In the genomic region with DNA sequence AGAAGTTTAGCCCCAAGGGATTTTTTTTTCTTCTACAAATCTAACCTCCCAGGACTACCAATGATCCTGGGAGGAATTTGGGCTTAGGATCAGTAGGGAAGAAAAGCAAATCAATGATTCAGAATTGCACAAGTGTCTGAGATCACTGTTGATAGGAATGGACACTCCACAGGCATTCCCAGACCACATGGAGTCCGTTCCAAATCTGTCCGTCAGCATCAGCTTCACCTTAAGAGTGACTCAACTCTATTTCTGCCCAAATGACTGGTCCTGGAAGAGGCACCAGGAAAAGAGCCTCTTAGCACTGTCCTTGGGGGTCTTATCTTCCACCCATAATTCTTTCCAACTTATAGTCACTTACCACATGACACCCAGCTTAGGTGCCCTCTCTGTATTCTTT, we compare ENCODE assay signal across 21 mouse cellular contexts.
A peak's percentile ranks its signal among the peaks of the same experiment; 100 is the strongest.
DNase-seq lines count a peak whose midpoint lies in the region; ATAC-seq and TF ChIP-seq lines count a peak whose summit lies in the region.
"Had no signal": no experiment of that assay in that cellular context is flagged by ENCODE, and none has a peak within 500 bp of the region (broad histone marks: within the 10 kb centered on the region; RNA-seq: fewer than 3 reads in every experiment).

No protein-coding gene starts in this region.

- TF ChIP-seq POLR2A in myocyte (IDR thresholded peaks at IDR 0.05; ENCODE audit: insufficient read length, low read depth), result no peak

- peak; percentile 18 for DNase-seq in gastrocnemius, adult 18-20 months (ENCODE audit: low spot score)
- no peak for DNase-seq in gastrocnemius, postnatal 14 days
- peak; percentile 10 for DNase-seq in limb, embryonic 11.5 days (ENCODE audit: low spot score)
- no peak for DNase-seq in limb, embryonic 10.5 days (ENCODE audit: low spot score)
- DNase-seq in adrenal gland, postnatal 10 days, result peak; percentile 18
- no peak for DNase-seq in urinary bladder, postnatal 14 days (ENCODE audit: low spot score)
- no peak for DNase-seq in B cell, adult 2 months
- DNase-seq: cerebellum, adult 9-11 months; kidney, adult 11 months; midbrain, embryonic 14.5 days; retina, postnatal 1 day; thymus, postnatal 4 days had no signal

- H3K4me2 ChIP-seq in limb, embryonic 11.5 days (ENCODE audit: low read depth, severe bottlenecking), result no peak overlapping the region
- peak overlapping the region; percentile 55 for H3K4me2 ChIP-seq in myocyte (ENCODE audit: low read depth)
- H3K4me2 ChIP-seq: embryonic facial prominence, embryonic 13.5 days; limb, embryonic 13.5 days; liver, embryonic 15.5 days had no signal

- no peak overlapping the region for H3K9ac ChIP-seq in limb, embryonic 11.5 days (ENCODE audit: low read length)
- H3K9ac ChIP-seq: embryonic facial prominence, embryonic 13.5 days; limb, embryonic 13.5 days; liver, embryonic 15.5 days had no signal

- intact Hi-C loops in gastrocnemius, postnatal 14 days (cut with DNase I; ENCODE audit: low total_unique reads), result no loop called here

- no peaks in the 10 kb centered on the region for H3K36me3 ChIP-seq in limb, embryonic 11.5 days (ENCODE audit: control insufficient read depth, insufficient read depth, low read length)
- H3K36me3 ChIP-seq in limb, embryonic 10.5 days, result no peaks in the 10 kb centered on the region
- H3K36me3 ChIP-seq in myocyte (ENCODE audit: control insufficient read depth, insufficient read depth), result no peaks in the 10 kb centered on the region
- H3K36me3 ChIP-seq: embryonic facial prominence, embryonic 13.5 days; forebrain, embryonic 10.5 days; limb, embryonic 13.5 days; liver, embryonic 15.5 days had no signal

- H3K4me3 ChIP-seq in limb, embryonic 11.5 days (ENCODE audit: low read depth, low read length), result no peak overlapping the region
- H3K4me3 ChIP-seq in limb, embryonic 10.5 days, result no peak overlapping the region
- no peak overlapping the region for H3K4me3 ChIP-seq in myocyte
- H3K4me3 ChIP-seq: embryonic facial prominence, embryonic 13.5 days; forebrain, embryonic 10.5 days; layer of hippocampus, adult 2 months; left cerebral cortex, adult 2 months; limb, embryonic 13.5 days; liver, embryonic 15.5 days had no signal

- H3K4me1 ChIP-seq in limb, embryonic 11.5 days (ENCODE audit: control insufficient read depth, insufficient read depth, low read length), result no peaks in the 10 kb centered on the region
- no peaks in the 10 kb centered on the region for H3K4me1 ChIP-seq in limb, embryonic 10.5 days
- H3K4me1 ChIP-seq: embryonic facial prominence, embryonic 13.5 days; forebrain, embryonic 10.5 days; limb, embryonic 13.5 days; liver, embryonic 15.5 days had no signal

- no peak overlapping the region for H3ac ChIP-seq in myocyte (ENCODE audit: control insufficient read depth, insufficient read length)

- no peaks in the 10 kb centered on the region for H3K9me3 ChIP-seq in limb, embryonic 11.5 days (ENCODE audit: control insufficient read depth, low read length)
- H3K9me3 ChIP-seq in limb, embryonic 10.5 days (replicated peaks), result no peaks in the 10 kb centered on the region
- H3K9me3 ChIP-seq: embryonic facial prominence, embryonic 13.5 days; forebrain, embryonic 10.5 days; limb, embryonic 13.5 days; liver, embryonic 15.5 days had no signal

- H3K79me2 ChIP-seq in myocyte (ENCODE audit: control insufficient read depth, insufficient read depth), result no peaks in the 10 kb centered on the region

- H3K27me3 ChIP-seq in limb, embryonic 11.5 days (ENCODE audit: control insufficient read depth, insufficient read depth, low read length), result no peaks in the 10 kb centered on the region
- no peaks in the 10 kb centered on the region for H3K27me3 ChIP-seq in limb, embryonic 10.5 days (ENCODE audit: low read depth, poor library complexity, severe bottlenecking)
- H3K27me3 ChIP-seq in myocyte (ENCODE audit: control insufficient read depth, insufficient read depth, insufficient read length), result no peaks in the 10 kb centered on the region
- H3K27me3 ChIP-seq: embryonic facial prominence, embryonic 13.5 days; limb, embryonic 13.5 days; liver, embryonic 15.5 days had no signal

- WGBS in limb, embryonic 11.5 days, result 91% methylated on average over 2 of the region's 2 CpGs
- 91% methylated on average over 2 of the region's 2 CpGs for WGBS in limb, embryonic 10.5 days

- H3K27ac ChIP-seq in limb, embryonic 11.5 days (replicated peaks; ENCODE audit: low read depth, low read length), result no peak overlapping the region
- H3K27ac ChIP-seq in limb, embryonic 10.5 days, result no peak overlapping the region
- H3K27ac ChIP-seq: embryonic facial prominence, embryonic 13.5 days; forebrain, embryonic 10.5 days; hindbrain, postnatal 0 days; kidney, postnatal 0 days; layer of hippocampus, adult 2 months; left cerebral cortex, adult 2 months; limb, embryonic 13.5 days; liver, embryonic 15.5 days had no signal

- no peak for ATAC-seq in limb, embryonic 11.5 days (ENCODE audit: insufficient number of reproducible peaks, low FRiP score, low TSS enrichment, low read depth)
- ATAC-seq: hindbrain, postnatal 0 days had no signal

TF ChIP-seq in myocyte, 11 proteins besides CTCF, POLR2A, EP300 and RAD21:
- peak in 1 of 3 experiments; percentile 10 for TF ChIP-seq MYOD1 (IDR thresholded peaks at IDR 0.05; ENCODE audit: control insufficient read depth in 1 of 3, insufficient read length in 2 of 3, low read depth in 2 of 3)
- TF ChIP-seq SRF (IDR thresholded peaks at IDR 0.05; ENCODE audit: control insufficient read depth, insufficient read length, low read depth), result no peak
- peak; percentile 95 for TF ChIP-seq CEBPB (IDR thresholded peaks at IDR 0.05; ENCODE audit: insufficient read depth, poor library complexity, severe bottlenecking)

Comparison
In these comparisons a context has a peak if more than half of its experiments do, and no peak if none do; other contexts are left out.
1. DNase-seq: peak in gastrocnemius, adult 18-20 months (single experiment), limb, embryonic 11.5 days (single experiment) and adrenal gland, postnatal 10 days (single experiment); none in gastrocnemius, postnatal 14 days (single experiment), limb, embryonic 10.5 days (single experiment), urinary bladder, postnatal 14 days (single experiment) and B cell, adult 2 months (0 of 2).